Mouse (Mus musculus) hindbrain, embryonic 12.5 days (tissue): Measurements from ENCODE around the gene Zmynd12. TPM values are rescaled to one million over a fixed set of nuclear protein-coding genes. Genes with fewer than 3 reads are reported as not detected.

Experiments used
- ATAC-seq: fragments of 200-750 bp; cut with Nextera tagmentation; 2 replicates; pipeline ENCODE4 v1.8.0; 2017; ENCODE audit warnings: moderate TSS enrichment; ENCODE audit not compliant: low FRiP score
- H3K27ac ChIP-seq: fragments of 300-500 bp; sonication (generic); 2 replicates; pipeline ENCODE4 v1.5.1; 2016; ENCODE audit warnings: mild to moderate bottlenecking
- H3K27me3 ChIP-seq: fragments of 300-500 bp; sonication (generic); 2 replicates; pipeline ENCODE4 v1.6.1; 2016; ENCODE audit warnings: mild to moderate bottlenecking
- H3K36me3 ChIP-seq: fragments of 300-500 bp; sonication (generic); 2 replicates; pipeline ENCODE4 v1.6.1; 2016; ENCODE audit warnings: mild to moderate bottlenecking
- H3K4me1 ChIP-seq: fragments of 300-500 bp; sonication (generic); 2 replicates; pipeline ENCODE4 v1.6.1; 2016
- H3K4me2 ChIP-seq: fragments of 300-500 bp; sonication (generic); replicated peaks from 2 replicates; pipeline ENCODE4 v1.6.1; 2016; ENCODE audit warnings: mild to moderate bottlenecking
- H3K4me3 ChIP-seq: fragments of 300-500 bp; sonication (generic); 2 replicates; pipeline ENCODE4 v1.5.1; 2016; ENCODE audit warnings: mild to moderate bottlenecking
- H3K9ac ChIP-seq: fragments of 300-500 bp; sonication (generic); 2 replicates; pipeline ENCODE4 v1.6.1; 2016; ENCODE audit warnings: mild to moderate bottlenecking, moderate library complexity
- H3K9me3 ChIP-seq: fragments of 300-500 bp; sonication (generic); replicated peaks from 2 replicates; pipeline ENCODE4 v1.6.1; 2016; ENCODE audit warnings: mild to moderate bottlenecking
- WGBS: fragments of 180-500 bp; shearing (Covaris S2); methylation state at CpG from one replicate; pipeline ENCODE4 v1.1.7; 2016; 5-methylcytosine and 5-hydroxymethylcytosine counted together
- polyA plus RNA-seq: library from polyadenylated mRNA; unstranded; fragments of >200 nt; fragmentation: Nextera tagmentation; extraction: Ambion mirVana; gene quantifications from 2 replicates; pipeline ENCODE4 v1.2.1, GENCODE M21; 2016

Gene Zmynd12
- polyA plus RNA-seq, 1 experiment from 2014 or later: 0.23 TPM

GRCm38 (mm10) chr4:119484882-119485281 lies 62.3 kb downstream of the Zmynd12 start:
- 0 out of 2 replicates have a peak, but pooled peaks cover 5% of the 10 kb centered on the region for H3K27me3 ChIP-seq
- 0 out of 2 replicates have a peak, but pooled peaks cover 2% of the 10 kb centered on the region for H3K4me1 ChIP-seq
- H3K4me3 ChIP-seq: no peak overlapping the region
- H3K9me3 ChIP-seq: no peaks in the 10 kb centered on the region
- no peaks in the 10 kb centered on the region for H3K36me3 ChIP-seq
- no peak for ATAC-seq
- WGBS: 78% methylated on average over 7 of the region's 7 CpGs
- H3K9ac ChIP-seq: no peak overlapping the region
- H3K27ac ChIP-seq: no peak overlapping the region
- H3K4me2 ChIP-seq: no peak overlapping the region

GRCm38 (mm10) chr4:119489666-119490065 lies 67.1 kb downstream of the Zmynd12 start:
- no peaks in the 10 kb centered on the region for H3K9me3 ChIP-seq
- ATAC-seq: no peak
- H3K27ac ChIP-seq: no peak overlapping the region
- no peak overlapping the region for H3K4me2 ChIP-seq
- H3K9ac ChIP-seq: no peak overlapping the region
- H3K27me3 ChIP-seq: peaks cover 12% of the 10 kb centered on the region
- no peaks in the 10 kb centered on the region for H3K36me3 ChIP-seq
- WGBS: 80% methylated on average over 10 of the region's 10 CpGs
- no peak overlapping the region for H3K4me3 ChIP-seq
- peaks cover 6% of the 10 kb centered on the region; the same call in 1 of the 2 replicates for H3K4me1 ChIP-seq

- H3K4me3 ChIP-seq: no peak overlapping the region
- ATAC-seq: no peak
- H3K36me3 ChIP-seq: no peaks in the 10 kb centered on the region
- H3K9ac ChIP-seq: no peak overlapping the region
- peaks cover 6% of the 10 kb centered on the region; the same call in 1 of the 2 replicates for H3K4me1 ChIP-seq
- H3K27me3 ChIP-seq: peaks cover 12% of the 10 kb centered on the region
- no peaks in the 10 kb centered on the region for H3K9me3 ChIP-seq
- H3K4me2 ChIP-seq: no peak overlapping the region
- no peak overlapping the region for H3K27ac ChIP-seq
- WGBS: 74% methylated on average over 3 of the region's 3 CpGs
These were observed 68.2 kb downstream of the Zmynd12 start for GRCm38 (mm10) chr4:119490806-119491205.

- no peaks in the 10 kb centered on the region for H3K36me3 ChIP-seq
- peak within 1 kb of the TSS; percentile 95 for H3K4me2 ChIP-seq
- H3K27me3 ChIP-seq: peaks cover 10% of the 10 kb centered on the region
- H3K9ac ChIP-seq: peak within 1 kb of the TSS; percentile 76
- H3K4me3 ChIP-seq: peak within 1 kb of the TSS; percentile 68
- peak within 1 kb of the TSS; percentile 78 for H3K27ac ChIP-seq
- H3K4me1 ChIP-seq: peaks cover 6% of the 10 kb centered on the region; the same call in 1 of the 2 replicates
- no peaks in the 10 kb centered on the region for H3K9me3 ChIP-seq
- under 1% methylated on average over 73 of the region's 77 CpGs for WGBS
- ATAC-seq: peak; percentile 90
These were observed 69.8 kb downstream of the Zmynd12 start, which contains the start of gene Rimkla for GRCm38 (mm10) chr4:119492291-119492932. Rimkla (minus strand) TSS chr4:119492628.

- Histone ChIP-seq H3K4me1 (peaks cover 6% of the 10 kb centered on the region; the same call in 1 of the 2 replicates), H3K4me3 (peak overlapping the region; percentile 68), H3K9ac (peak overlapping the region; percentile 76), H3K27me3 (peaks cover 7% of the 10 kb centered on the region), H3K36me3 (no peaks in the 10 kb centered on the region), H3K27ac (peak overlapping the region; percentile 78; the same call in 1 of the 2 replicates), H3K4me2 (peak overlapping the region; percentile 95), H3K9me3 (no peaks in the 10 kb centered on the region)
- ATAC-seq: 0 out of 2 replicates have a peak, but pooled peaks have one; percentile 41
- 38% methylated on average over 10 of the region's 10 CpGs for WGBS
These were observed 70.3 kb downstream of the Zmynd12 start for GRCm38 (mm10) chr4:119492933-119493327.

GRCm38 (mm10) chr4:119498319-119498848 lies 75.8 kb downstream of the Zmynd12 start:
- WGBS: 67% methylated on average over 5 of the region's 5 CpGs
- H3K4me2 ChIP-seq: no peak overlapping the region
- H3K9ac ChIP-seq: no peak overlapping the region
- H3K4me3 ChIP-seq: no peak overlapping the region
- H3K36me3 ChIP-seq: no peaks in the 10 kb centered on the region
- H3K4me1 ChIP-seq: no peaks in the 10 kb centered on the region
- no peak for ATAC-seq
- H3K27me3 ChIP-seq: peaks cover 3% of the 10 kb centered on the region
- H3K27ac ChIP-seq: no peak overlapping the region
- H3K9me3 ChIP-seq: no peaks in the 10 kb centered on the region

- 63% methylated on average over 2 of the region's 2 CpGs for WGBS
- Histone ChIP-seq H3K36me3 (no peaks in the 10 kb centered on the region), H3K4me2 (no peak overlapping the region), H3K9me3 (no peaks in the 10 kb centered on the region), H3K4me3 (no peak overlapping the region), H3K27ac (no peak overlapping the region), H3K9ac (no peak overlapping the region), H3K27me3 (no peaks in the 10 kb centered on the region), H3K4me1 (no peaks in the 10 kb centered on the region)
- ATAC-seq: no peak
These were observed 89.0 kb downstream of the Zmynd12 start for GRCm38 (mm10) chr4:119511591-119511990.

- H3K27me3 ChIP-seq: no peaks in the 10 kb centered on the region
- H3K4me1 ChIP-seq: no peaks in the 10 kb centered on the region
- H3K9me3 ChIP-seq: no peaks in the 10 kb centered on the region
- no peak overlapping the region for H3K4me3 ChIP-seq
- H3K36me3 ChIP-seq: no peaks in the 10 kb centered on the region
- no peak overlapping the region for H3K9ac ChIP-seq
- no peak overlapping the region for H3K4me2 ChIP-seq
- H3K27ac ChIP-seq: no peak overlapping the region
- no peak for ATAC-seq
- WGBS: 71% methylated on average over 3 of the region's 3 CpGs
These were observed 90.1 kb downstream of the Zmynd12 start for GRCm38 (mm10) chr4:119512731-119513141.

Other genes starting within 250 kb of the Zmynd12 start
- 7.3 and 9.7 TPM in 2 replicates for gene Zfp691, start 248.6 kb upstream of the Zmynd12 start, polyA plus RNA-seq
- gene Ermap, start 232.8 kb upstream of the Zmynd12 start, polyA plus RNA-seq: 7.4 and 7.9 TPM in 2 replicates
- 193 and 195 TPM in 2 replicates for gene Svbp, start 227.5 kb upstream of the Zmynd12 start, polyA plus RNA-seq
- gene Tmem269, start 204.6 kb upstream of the Zmynd12 start, polyA plus RNA-seq: 0.28 TPM in 1 of 2 replicates, not detected in the other
- 36.3 and 38.7 TPM in 2 replicates for gene AU022252, start 190.1 kb upstream of the Zmynd12 start, polyA plus RNA-seq
- 23.0 and 24.5 TPM in 2 replicates for gene P3h1, start 189.9 kb upstream of the Zmynd12 start, polyA plus RNA-seq
- 0.43 and 0.63 TPM in 2 replicates for gene Cldn19, start 167.4 kb upstream of the Zmynd12 start, polyA plus RNA-seq
- 1,173 and 1,272 TPM in 2 replicates for gene Ybx1, start 128.2 kb upstream of the Zmynd12 start, polyA plus RNA-seq
- gene Ppih, start 102.3 kb upstream of the Zmynd12 start, polyA plus RNA-seq: 78.4 and 87.1 TPM in 2 replicates
- 15.7 and 16.2 TPM in 2 replicates for gene Ccdc30, start 7.3 kb upstream of the Zmynd12 start, polyA plus RNA-seq
- 24.3 and 24.5 TPM in 2 replicates for gene Ppcs, start 394 bp upstream of the Zmynd12 start, polyA plus RNA-seq
- gene Rimkla, start 69.8 kb downstream of the Zmynd12 start, polyA plus RNA-seq: 10.6 and 11.1 TPM in 2 replicates
- 27.3 and 29.0 TPM in 2 replicates for gene Foxj3, start 114.2 kb downstream of the Zmynd12 start, polyA plus RNA-seq
- gene Frg2f1, start 116.7 kb downstream of the Zmynd12 start, polyA plus RNA-seq: 4.5 and 4.8 TPM in 2 replicates
- gene Guca2a, start 214.9 kb downstream of the Zmynd12 start, polyA plus RNA-seq: not detected in 2 replicates
- gene Guca2b, start 236.1 kb downstream of the Zmynd12 start, polyA plus RNA-seq: not detected in 2 replicates